Mouse (Mus musculus) liver, embryonic 14.5 days (tissue): ENCODE measurements at regions not wholly inside any gene's neighbourhood (a gene's known extent, or its start where the extent isn't known, plus 50 kb on each side); places are given as distances from the start of the nearest gene placed in this dataset.

Experiments
- ATAC-seq: fragments of 200-750 bp; cut with Nextera tagmentation; 2 replicates; pipeline ENCODE4 v1.8.0; 2017; ENCODE audit warnings: moderate number of reproducible peaks, mild to moderate bottlenecking, moderate library complexity; ENCODE audit not compliant: insufficient read depth
- DNase-seq, 3 experiments: peaks; one replicate each; pipeline ENCODE4 v3.0.0-alpha.2; 2012 to 2013; ENCODE audit warnings: low read depth in 3 of 3, low spot score in 3 of 3
- H3K27ac ChIP-seq: fragments of 300-500 bp; sonication (generic); 2 replicates; pipeline ENCODE4 v1.5.1; 2014; ENCODE audit warnings: moderate library complexity, mild to moderate bottlenecking, control low read depth, inconsistent platforms
- H3K27me3 ChIP-seq: fragments of 300-500 bp; sonication (generic); 2 replicates; pipeline ENCODE4 v1.6.1; 2014; ENCODE audit warnings: mild to moderate bottlenecking, low read length, moderate library complexity; ENCODE audit not compliant: control insufficient read depth, insufficient read depth
- H3K36me3 ChIP-seq: fragments of 300-500 bp; sonication (generic); replicated peaks from 2 replicates; pipeline ENCODE4 v1.6.1; 2014; ENCODE audit warnings: low read depth; ENCODE audit not compliant: control insufficient read depth, insufficient read depth
- H3K4me1 ChIP-seq, 2 experiments: fragments of 200-500 bp in 1 of 2; fragments of 300-500 bp in 1 of 2; sonication (generic) in 1 of 2; replicated peaks; 2 replicates each; pipeline ENCODE4 v1.6.1; 2012 to 2014; ENCODE audit warnings: antibody characterized with exemption in 1 of 2, inconsistent platforms in 1 of 2, low read length in 1 of 2; ENCODE audit not compliant: control insufficient read depth in 2 of 2, insufficient read depth in 2 of 2
- H3K4me2 ChIP-seq: fragments of 300-500 bp; sonication (generic); 2 replicates; pipeline ENCODE4 v1.6.1; 2014; ENCODE audit warnings: low read depth, mild to moderate bottlenecking, control low read depth, moderate library complexity
- H3K4me3 ChIP-seq, 2 experiments: fragments of 200-500 bp in 1 of 2; fragments of 300-500 bp in 1 of 2; sonication (generic) in 1 of 2; 2 replicates each; pipeline ENCODE4 v1.5.1; 2012 to 2014; ENCODE audit warnings: low read depth in 2 of 2, low read length in 2 of 2, mild to moderate bottlenecking in 2 of 2, control low read depth in 1 of 2, inconsistent platforms in 1 of 2, moderate library complexity in 1 of 2; ENCODE audit not compliant: insufficient read depth in 1 of 2
- H3K9ac ChIP-seq: fragments of 300-500 bp; sonication (generic); replicated peaks from 2 replicates; pipeline ENCODE4 v1.6.1; 2014; ENCODE audit warnings: mild to moderate bottlenecking, control low read depth, moderate library complexity
- H3K9me3 ChIP-seq: fragments of 300-500 bp; sonication (generic); 2 replicates; pipeline ENCODE4 v1.6.1; 2016; ENCODE audit warnings: low read length, mixed read lengths; ENCODE audit not compliant: control insufficient read depth
- CTCF ChIP-seq: IDR thresholded peaks from 2 replicates; pipeline ENCODE4 v1.5.1; 2016; ENCODE audit warnings: antibody characterized with exemption, low read depth, control low read depth
- EP300 ChIP-seq: IDR thresholded peaks from 2 replicates; pipeline ENCODE4 v1.6.1; 2016; ENCODE audit warnings: antibody characterized with exemption, low read depth
- WGBS: fragments of 180-500 bp; shearing (Covaris S2); extraction: QIAGEN DNeasy Blood & Tissue Kit; methylation state at CpG from one replicate; pipeline ENCODE4 v1.1.7; 2014; ENCODE audit not compliant: insufficient replicate concordance; 5-methylcytosine and 5-hydroxymethylcytosine counted together

- Histone ChIP-seq H3K36me3 (no peaks in the 10 kb centered on the region), H3K4me3 (no peak overlapping the region), H3K4me2 (no peak overlapping the region), H3K27me3 (no peaks in the 10 kb centered on the region), H3K9ac (no peak overlapping the region), H3K9me3 (no peaks in the 10 kb centered on the region), H3K27ac (no peak overlapping the region), H3K4me1 (no peaks in the 10 kb centered on the region)
- DNase-seq (no peak), ATAC-seq (no peak)
- no peak for TF ChIP-seq EP300
- TF ChIP-seq CTCF = no peak
- WGBS = 69% methylated on average over 8 of the region's 8 CpGs
These were observed 340.6 kb downstream of the Setd4 start for GRCm38 (mm10) chr16:93263141-93263815.

GRCm38 (mm10) chr16:93246825-93247224 lies 357.0 kb downstream of the Setd4 start:
- TF ChIP-seq EP300 = no peak
- Histone ChIP-seq H3K27ac (no peak overlapping the region), H3K4me2 (no peak overlapping the region), H3K4me1 (no peaks in the 10 kb centered on the region), H3K9ac (no peak overlapping the region), H3K9me3 (no peaks in the 10 kb centered on the region), H3K27me3 (no peaks in the 10 kb centered on the region), H3K4me3 (no peak overlapping the region), H3K36me3 (no peaks in the 10 kb centered on the region)
- WGBS = 16% methylated on average over 7 of the region's 7 CpGs
- no peak for ATAC-seq
- DNase-seq = no peak

- DNase-seq = no peak
These were observed 358.1 kb downstream of the Setd4 start for GRCm38 (mm10) chr16:93245738-93246137.

GRCm38 (mm10) chr16:93238898-93239297 lies 365.0 kb downstream of the Setd4 start:
- H3K9me3 ChIP-seq = no peaks in the 10 kb centered on the region
- no peak overlapping the region for H3K9ac ChIP-seq
- no peak for ATAC-seq
- TF ChIP-seq CTCF (no peak), EP300 (no peak)
- H3K4me3 ChIP-seq = no peak overlapping the region
- no peak overlapping the region for H3K4me2 ChIP-seq
- no peak for DNase-seq
- 62% methylated on average over 4 of the region's 4 CpGs for WGBS
- H3K27ac ChIP-seq = no peak overlapping the region
- H3K36me3 ChIP-seq = no peaks in the 10 kb centered on the region
- H3K27me3 ChIP-seq = no peaks in the 10 kb centered on the region
- H3K4me1 ChIP-seq = no peaks in the 10 kb centered on the region

More at GRCm38 (mm10) chr16:93245738-93246137, 358.1 kb downstream of the Setd4 start:
- 34% methylated on average over 6 of the region's 6 CpGs for WGBS
- TF ChIP-seq CTCF (no peak), EP300 (no peak)
- no peak for ATAC-seq
- Histone ChIP-seq H3K27ac (no peak overlapping the region), H3K9me3 (no peaks in the 10 kb centered on the region), H3K9ac (no peak overlapping the region), H3K4me3 (no peak overlapping the region), H3K4me2 (no peak overlapping the region), H3K4me1 (no peaks in the 10 kb centered on the region), H3K36me3 (no peaks in the 10 kb centered on the region), H3K27me3 (no peaks in the 10 kb centered on the region)

DNA sequence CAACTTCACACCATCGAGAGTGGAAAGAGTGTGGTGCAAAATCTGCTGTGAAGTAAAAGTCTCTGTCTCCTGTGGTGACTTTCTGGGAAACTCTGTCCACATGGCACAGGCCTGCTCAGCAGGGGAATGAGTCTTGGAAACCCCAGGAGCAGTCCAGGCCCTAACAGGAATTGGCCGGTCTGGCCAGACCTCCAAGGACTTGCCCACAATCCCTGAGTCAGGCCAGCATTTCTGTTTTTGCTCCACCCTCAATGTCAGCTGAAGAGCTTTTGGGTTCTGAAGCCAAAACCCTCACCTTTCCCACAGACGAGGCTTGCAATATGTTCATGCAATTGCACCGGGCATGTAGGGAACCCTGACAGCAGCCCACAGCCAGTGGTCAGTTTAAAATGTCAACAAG lies 365.5 kb downstream of the Setd4 start:
- no peaks in the 10 kb centered on the region for H3K36me3 ChIP-seq
- no peaks in the 10 kb centered on the region for H3K9me3 ChIP-seq
- DNase-seq (no peak), ATAC-seq (no peak)
- H3K27me3 ChIP-seq = no peaks in the 10 kb centered on the region
- no peaks in the 10 kb centered on the region for H3K4me1 ChIP-seq
- no peak overlapping the region for H3K4me3 ChIP-seq
- no peak overlapping the region for H3K9ac ChIP-seq
- TF ChIP-seq CTCF (no peak), EP300 (no peak)
- no peak overlapping the region for H3K4me2 ChIP-seq
- whole genome bisulfite sequencing = 67% methylated on average over 4 of the region's 4 CpGs
- H3K27ac ChIP-seq = no peak overlapping the region
